Mouse (Mus musculus) CH12.LX (cell line): ENCODE measurements around the gene Coq8a. TPM values are rescaled to one million over a fixed set of nuclear protein-coding genes. Genes with fewer than 3 reads are reported as not detected.

Experiments used
- DNase-seq: peaks from one replicate; pipeline ENCODE4 v3.0.0-alpha.2; 2013; ENCODE audit errors: extremely low read depth
- H3K27ac ChIP-seq: 2 replicates; pipeline ENCODE4 v1.5.1; 2012; ENCODE audit warnings: low read depth, mild to moderate bottlenecking, control low read depth, moderate library complexity; ENCODE audit not compliant: insufficient read depth
- H3K27me3 ChIP-seq: replicated peaks from 2 replicates; pipeline ENCODE3; 2012; ENCODE audit warnings: inconsistent platforms
- H3K36me3 ChIP-seq, 2 experiments: replicated peaks in 1 of 2; 2 replicates each; pipeline versions ENCODE3 to v1.6.1; 2012; ENCODE audit warnings: inconsistent platforms in 1 of 2, low read length in 1 of 2, mild to moderate bottlenecking in 1 of 2, mixed read lengths in 1 of 2, moderate library complexity in 1 of 2; ENCODE audit not compliant: control insufficient read depth in 1 of 2, insufficient read depth in 1 of 2
- H3K4me1 ChIP-seq, 2 experiments: 2 replicates each; pipeline ENCODE4 v1.6.1; 2012; ENCODE audit warnings: inconsistent platforms in 1 of 2, moderate library complexity in 1 of 2; ENCODE audit not compliant: insufficient read depth in 2 of 2, control insufficient read depth in 1 of 2
- H3K4me2 ChIP-seq: 2 replicates; pipeline ENCODE4 v1.6.1; 2012; ENCODE audit warnings: low read depth, mild to moderate bottlenecking, control low read depth; ENCODE audit not compliant: poor library complexity, insufficient read depth, severe bottlenecking
- H3K4me3 ChIP-seq, 3 experiments: fragments of 150-350 bp in 1 of 3; sonication (generic) in 1 of 3; replicated peaks in 1 of 3; 2 replicates each; pipeline versions ENCODE3 to v1.5.1; 2011 to 2012; ENCODE audit warnings: low read depth in 2 of 3, low read length in 2 of 3, mild to moderate bottlenecking in 2 of 3, moderate library complexity in 2 of 3, control low read depth in 1 of 3, improper control_type of control experiment in 1 of 3, inconsistent platforms in 1 of 3, mixed read lengths in 1 of 3; ENCODE audit not compliant: poor library complexity in 1 of 3
- H3K79me2 ChIP-seq: replicated peaks from 2 replicates; pipeline ENCODE4 v1.6.1; 2012; ENCODE audit warnings: mild to moderate bottlenecking, moderate library complexity; ENCODE audit not compliant: control insufficient read depth, poor library complexity, insufficient read depth, severe bottlenecking; ENCODE audit errors: extremely low read depth
- H3K9ac ChIP-seq: 2 replicates; pipeline ENCODE4 v1.6.1; 2012; ENCODE audit warnings: low read depth, mild to moderate bottlenecking, control low read depth, moderate library complexity; ENCODE audit not compliant: insufficient read depth
- H3K9me3 ChIP-seq: replicated peaks from 2 replicates; pipeline ENCODE3; 2012; ENCODE audit warnings: low read length, inconsistent platforms, mixed read lengths
- BHLHE40 ChIP-seq: IDR thresholded peaks from 2 replicates; pipeline ENCODE4 v1.6.1; 2011; ENCODE audit warnings: mild to moderate bottlenecking, low read depth, low read length, improper control_type of control experiment
- CHD1 ChIP-seq: IDR thresholded peaks from 2 replicates; pipeline ENCODE4 v1.6.1; 2012; ENCODE audit warnings: low read depth, low read length, improper control_type of control experiment, inconsistent platforms
- CHD2 ChIP-seq: IDR thresholded peaks from 2 replicates; pipeline ENCODE4 v1.6.1; 2011; ENCODE audit warnings: low read length, improper control_type of control experiment
- CTCF ChIP-seq, 2 experiments: IDR thresholded peaks in 1 of 2; conservative IDR thresholded peaks in 1 of 2; 2 replicates each; pipeline ENCODE4 v1.5.1; 2011 to 2012; ENCODE audit warnings: low read depth in 2 of 2, low read length in 2 of 2, improper control_type of control experiment in 1 of 2, inconsistent platforms in 1 of 2, mild to moderate bottlenecking in 1 of 2, moderate library complexity in 1 of 2
- E2F4 ChIP-seq: IDR thresholded peaks from 2 replicates; pipeline ENCODE4 v1.6.1; 2011; ENCODE audit warnings: low read depth, low read length, improper control_type of control experiment; ENCODE audit not compliant: insufficient replicate concordance
- ELF1 ChIP-seq: IDR thresholded peaks from 2 replicates; pipeline ENCODE4 v1.6.1; 2014; ENCODE audit warnings: low read depth, mild to moderate bottlenecking, inconsistent platforms, low read length, improper control_type of control experiment
- EP300 ChIP-seq: IDR thresholded peaks from 2 replicates; pipeline ENCODE4 v1.6.1; 2011; ENCODE audit warnings: low read length, improper control_type of control experiment
- ETS1 ChIP-seq: conservative IDR thresholded peaks from 2 replicates; pipeline ENCODE4 v1.6.1; 2012; ENCODE audit warnings: low read depth, mild to moderate bottlenecking, inconsistent platforms, low read length, improper control_type of control experiment, moderate library complexity
- GABPA ChIP-seq: IDR thresholded peaks from 2 replicates; pipeline ENCODE4 v1.6.1; 2012; ENCODE audit warnings: low read depth, low read length, improper control_type of control experiment, inconsistent platforms; ENCODE audit not compliant: insufficient replicate concordance
- HCFC1 ChIP-seq: IDR thresholded peaks from 2 replicates; pipeline ENCODE4 v1.6.1; 2012; ENCODE audit warnings: low read depth, mild to moderate bottlenecking, inconsistent platforms, low read length, improper control_type of control experiment
- IRF4 ChIP-seq: IDR thresholded peaks from 2 replicates; pipeline ENCODE4 v1.6.1; 2014; ENCODE audit warnings: low read depth, mild to moderate bottlenecking, inconsistent platforms, low read length, improper control_type of control experiment
- JUN ChIP-seq: IDR thresholded peaks from 2 replicates; pipeline ENCODE4 v1.6.1; 2011; ENCODE audit warnings: low read depth, mild to moderate bottlenecking, low read length, improper control_type of control experiment, moderate library complexity; ENCODE audit not compliant: insufficient read depth
- JUND ChIP-seq: conservative IDR thresholded peaks from 2 replicates; pipeline ENCODE4 v1.6.1; 2011; ENCODE audit warnings: low read depth, low read length, improper control_type of control experiment
- KAT2A ChIP-seq: IDR thresholded peaks from 2 replicates; pipeline ENCODE4 v1.6.1; 2012; ENCODE audit warnings: low read length, improper control_type of control experiment, inconsistent platforms; ENCODE audit not compliant: insufficient replicate concordance
- MAFK ChIP-seq: IDR thresholded peaks from 2 replicates; pipeline ENCODE4 v1.6.1; 2011; ENCODE audit warnings: low read length, improper control_type of control experiment; ENCODE audit not compliant: insufficient replicate concordance
- MAX ChIP-seq: IDR thresholded peaks from 2 replicates; pipeline ENCODE4 v1.6.1; 2011; ENCODE audit warnings: low read length, improper control_type of control experiment
- MAZ ChIP-seq: IDR thresholded peaks from 2 replicates; pipeline ENCODE4 v1.6.1; 2012; ENCODE audit warnings: low read depth, mild to moderate bottlenecking, inconsistent platforms, low read length, improper control_type of control experiment, moderate library complexity
- MEF2A ChIP-seq: IDR thresholded peaks from 2 replicates; pipeline ENCODE4 v1.6.1; 2014; ENCODE audit warnings: low read depth, mild to moderate bottlenecking, inconsistent platforms, low read length, improper control_type of control experiment, borderline replicate concordance
- MXI1 ChIP-seq: IDR thresholded peaks from 2 replicates; pipeline ENCODE4 v1.6.1; 2011; ENCODE audit warnings: mild to moderate bottlenecking, low read depth, low read length, improper control_type of control experiment
- MYC ChIP-seq: IDR thresholded peaks from 2 replicates; pipeline ENCODE4 v1.6.1; 2011; ENCODE audit warnings: low read depth, mild to moderate bottlenecking, improper control_type of control experiment, low read length
- NELFE ChIP-seq: IDR thresholded peaks from 2 replicates; pipeline ENCODE4 v1.6.1; 2011; ENCODE audit warnings: low read depth, low read length, improper control_type of control experiment
- NRF1 ChIP-seq: IDR thresholded peaks from 2 replicates; pipeline ENCODE4 v1.6.1; 2014; ENCODE audit warnings: low read depth, mild to moderate bottlenecking, inconsistent platforms, low read length, improper control_type of control experiment, moderate library complexity
- PAX5 ChIP-seq: IDR thresholded peaks from 2 replicates; pipeline ENCODE4 v1.6.1; 2012; ENCODE audit warnings: low read length, inconsistent platforms, mixed read lengths
- POLR2AphosphoS2 ChIP-seq: IDR thresholded peaks from 2 replicates; pipeline ENCODE4 v1.6.1; 2011; ENCODE audit warnings: low read depth, low read length, improper control_type of control experiment
- RAD21 ChIP-seq: IDR thresholded peaks from 2 replicates; pipeline ENCODE4 v1.6.1; 2011; ENCODE audit warnings: low read depth, mild to moderate bottlenecking, low read length, improper control_type of control experiment, moderate library complexity
- RCOR1 ChIP-seq: conservative IDR thresholded peaks from 2 replicates; pipeline ENCODE4 v1.6.1; 2012; ENCODE audit warnings: low read depth, mild to moderate bottlenecking, inconsistent platforms, low read length, improper control_type of control experiment
- SIN3A ChIP-seq: IDR thresholded peaks from 2 replicates; pipeline ENCODE4 v1.6.1; 2012; ENCODE audit warnings: low read length, improper control_type of control experiment, inconsistent platforms
- SMC3 ChIP-seq: IDR thresholded peaks from 2 replicates; pipeline ENCODE4 v1.6.1; 2011; ENCODE audit warnings: low read depth, low read length, improper control_type of control experiment
- TBP ChIP-seq: conservative IDR thresholded peaks from 2 replicates; pipeline ENCODE4 v1.6.1; 2011; ENCODE audit warnings: low read depth, low read length, improper control_type of control experiment
- TCF12 ChIP-seq: IDR thresholded peaks from 2 replicates; pipeline ENCODE4 v1.6.1; 2014; ENCODE audit warnings: low read depth, mild to moderate bottlenecking, inconsistent platforms, low read length, improper control_type of control experiment
- UBTF ChIP-seq: IDR thresholded peaks from 2 replicates; pipeline ENCODE4 v1.6.1; 2012; ENCODE audit warnings: low read depth, mild to moderate bottlenecking, inconsistent platforms, low read length, improper control_type of control experiment, moderate library complexity
- USF1 ChIP-seq: IDR thresholded peaks from 2 replicates; pipeline ENCODE4 v1.6.1; 2014; ENCODE audit warnings: low read depth, mild to moderate bottlenecking, inconsistent platforms, low read length, improper control_type of control experiment
- USF2 ChIP-seq: conservative IDR thresholded peaks from 2 replicates; pipeline ENCODE4 v1.6.1; 2011; ENCODE audit warnings: low read depth, low read length, improper control_type of control experiment
- ZC3H11A ChIP-seq: IDR thresholded peaks from 2 replicates; pipeline ENCODE4 v1.6.1; 2012; ENCODE audit warnings: low read depth, mild to moderate bottlenecking, inconsistent platforms, low read length, improper control_type of control experiment
- ZKSCAN1 ChIP-seq: IDR thresholded peaks from 2 replicates; pipeline ENCODE4 v1.6.1; 2012; ENCODE audit warnings: low read depth, inconsistent platforms, low read length, improper control_type of control experiment, borderline replicate concordance
- ZMIZ1 ChIP-seq: IDR thresholded peaks from 2 replicates; pipeline ENCODE4 v1.6.1; 2012; ENCODE audit warnings: low read depth, mild to moderate bottlenecking, inconsistent platforms, low read length, improper control_type of control experiment
- ZNF384 ChIP-seq: IDR thresholded peaks from 2 replicates; pipeline ENCODE4 v1.6.1; 2012; ENCODE audit warnings: low read depth, low read length, improper control_type of control experiment, inconsistent platforms
- dilution Hi-C: fragments of 300-500 bp; cut with MboI; formaldehyde crosslinking; loops from 2 replicates; pipeline ENCODE4 v1.14.3; 2020; ENCODE audit warnings: low sequenced_read_pairs; ENCODE audit not compliant: extremely low pct_unique_long_range_greater_than_20kb, extremely low pct_ligation_motif_present
- in situ Hi-C: fragments of 300-500 bp; cut with MboI; formaldehyde crosslinking; loops from 3 replicates; pipeline ENCODE4 v1.14.3; 2019; ENCODE audit warnings: low sequenced_read_pairs, low pct_ligation_motif_present, low pct_unique_long_range_greater_than_20kb, mixed read lengths
- polyA plus RNA-seq: library from polyadenylated mRNA; unstranded; fragments of >175 nt; gene quantifications from 2 replicates; pipeline ENCODE4 v1.2.1, GENCODE M21; 2012; ENCODE audit warnings: low read depth; ENCODE audit not compliant: insufficient read length
- total RNA-seq, 2 experiments: library from RNA; depleted of rRNA; stranded (reverse); fragments of 300-350 nt in 1 of 2; fragments of >200 nt in 1 of 2; gene quantifications; 2 replicates each; pipeline ENCODE4 v1.2.3; 2012 to 2014

The Coq8a gene
- 74.0 and 88.1 TPM in 2 replicates for total RNA-seq (2012; rRNA removed)
- total RNA-seq (2014; rRNA removed), result 73.4 and 84.6 TPM in 2 replicates
- polyA plus RNA-seq, result 237 and 248 TPM in 2 replicates

DNA sequence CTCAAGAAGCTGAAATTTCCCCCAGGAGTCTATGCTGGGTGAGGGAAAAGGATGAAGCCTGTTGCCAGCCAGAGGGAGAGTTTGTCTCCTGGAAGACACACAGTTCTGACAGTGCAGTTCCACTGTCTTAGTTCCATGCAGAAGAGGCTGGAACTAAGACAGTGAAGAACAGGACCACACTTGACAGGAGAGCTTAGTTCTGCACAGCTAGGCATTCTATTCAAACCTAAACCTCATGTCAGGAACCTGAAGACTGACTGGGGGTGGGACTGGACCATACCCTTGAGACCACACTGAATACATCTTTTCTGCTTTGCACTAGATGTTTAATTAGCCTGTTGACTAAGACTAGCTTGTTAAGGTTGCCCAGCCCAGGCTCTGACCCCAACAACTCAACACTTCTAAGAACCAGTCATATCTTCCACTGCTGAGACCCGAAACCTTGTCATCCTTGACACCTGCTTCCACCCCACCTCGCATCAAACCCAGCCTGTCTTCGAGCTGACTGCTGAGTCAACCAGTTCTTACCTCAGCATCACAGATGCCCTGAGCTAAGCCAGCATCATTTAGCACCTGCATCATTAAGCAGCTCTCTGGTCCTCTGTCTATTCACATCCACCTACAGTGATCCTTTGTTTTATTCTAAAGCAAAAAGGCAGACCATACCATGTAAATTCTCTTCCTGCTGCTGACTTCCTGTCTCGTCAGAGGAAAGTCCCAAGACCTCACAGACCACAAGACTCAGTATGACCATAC is at the start of gene Coq8a:
TSS of gene Coq8a (minus strand) at position 644 of the 756 bp plus-strand sequence.
- H3K4me1 ChIP-seq, result peaks cover 7 to 49% of the 10 kb centered on the region in 2 experiments; a peak in 3 of 4 replicates
- peaks cover 5% of the 10 kb centered on the region for H3K9me3 ChIP-seq
- peaks cover 14% of the 10 kb centered on the region for H3K79me2 ChIP-seq
- DNase-seq, result peak; percentile 97
- H3K27ac ChIP-seq, result peak within 1 kb of the TSS; percentile 100
- H3K9ac ChIP-seq, result peak within 1 kb of the TSS; percentile 91
- peak within 1 kb of the TSS; percentile 92 for H3K4me2 ChIP-seq
- dilution Hi-C loops, result no loop called here
- H3K27me3 ChIP-seq, result no peaks in the 10 kb centered on the region
- H3K36me3 ChIP-seq, result no peaks in the 10 kb centered on the region
- in situ Hi-C loops, result no loop called here
- peak within 1 kb of the TSS; percentile 21 to 32 (median 24) for H3K4me3 ChIP-seq
- TF ChIP-seq SIN3A (peak; percentile 36), KAT2A (0 out of 2 replicates have a peak, but pooled peaks have one; percentile 43), RAD21 (no peak; the same call in none of the 2 replicates), RCOR1 (peak; percentile 89), ELF1 (peak; percentile 77), TBP (peak; percentile 66), MEF2A (no peak; the same call in 1 of the 2 replicates), BHLHE40 (peak; percentile 85; the same call in 1 of the 2 replicates), TCF12 (peak; percentile 98), USF2 (no peak), EP300 (peak; percentile 93), CTCF (conservative IDR thresholded peaks at IDR 0.05 in 1 of 2, IDR thresholded peaks at IDR 0.05 in 1 of 2; ENCODE audit: low read depth in 2 of 2, low read length in 2 of 2) (no peak), ETS1 (peak; percentile 96), PAX5 (no peak), ZMIZ1 (peak; percentile 44; the same call in 1 of the 2 replicates), CHD2 (peak; percentile 76; the same call in 1 of the 2 replicates), JUND (peak; percentile 96), MXI1 (no peak; the same call in none of the 2 replicates), NELFE (0 out of 2 replicates have a peak, but pooled peaks have one; percentile 46), E2F4 (0 out of 2 replicates have a peak, but pooled peaks have one; percentile 4), IRF4 (peak; percentile 87), SMC3 (peak; percentile 9; the same call in 1 of the 2 replicates), MAZ (peak; percentile 97; the same call in 1 of the 2 replicates), POLR2AphosphoS2 (no peak; the same call in 1 of the 2 replicates), ZKSCAN1 (no peak), GABPA (no peak), UBTF (no peak), USF1 (no peak), ZNF384 (no peak), JUN (peak; percentile 94), CHD1 (peak; percentile 9; the same call in 1 of the 2 replicates), NRF1 (peak; percentile 2; the same call in 1 of the 2 replicates), MAX (no peak; the same call in 1 of the 2 replicates), ZC3H11A (no peak), MAFK (peak; percentile 91), MYC (peak; percentile 80), HCFC1 (no peak)
